Mouse (Mus musculus): ENCODE measurements around the gene Cela3b.
A peak's percentile ranks its signal among the peaks of the same experiment; 100 is the strongest.
"Not testable (repeated sequence)": the region's sequence is repeated elsewhere in the genome, so short reads cannot be mapped to it uniquely, and the experiment has no call there.

The Cela3b gene

GRCm38 (mm10) chr4:137417712-137418564, 12.4 kb downstream of the Cela3b start:
- DNase-seq (ENCODE audit: low spot score): no peak

- no peak for DNase-seq (ENCODE audit: low spot score)
Observed at GRCm38 (mm10) chr4:137414936-137415335, 15.4 kb downstream of the Cela3b start.

- not testable (repeated sequence) for DNase-seq (ENCODE audit: low spot score)
Observed at GRCm38 (mm10) chr4:137412185-137412709, 18.1 kb downstream of the Cela3b start.

- DNase-seq (ENCODE audit: low spot score): no peak
Observed at GRCm38 (mm10) chr4:137409691-137410090, 20.6 kb downstream of the Cela3b start, which contains the start of gene Cela3a. Cela3a (minus strand) TSS chr4:137409791.

- DNase-seq (ENCODE audit: low spot score): no peak
Observed at GRCm38 (mm10) chr4:137405571-137405970, 24.8 kb downstream of the Cela3b start.

GRCm38 (mm10) chr4:137396641-137397525, 33.5 kb downstream of the Cela3b start:
- DNase-seq (ENCODE audit: low spot score): peak; percentile 33

GRCm38 (mm10) chr4:137393378-137394135, 36.8 kb downstream of the Cela3b start:
- DNase-seq (ENCODE audit: low spot score): no peak

GRCm38 (mm10) chr4:137392874-137393273, 37.5 kb downstream of the Cela3b start:
- DNase-seq (ENCODE audit: low spot score): no peak

- DNase-seq (ENCODE audit: low spot score): no peak
Observed at GRCm38 (mm10) chr4:137391287-137391686, 39.1 kb downstream of the Cela3b start.

- no peak for DNase-seq (ENCODE audit: low spot score)
Observed at GRCm38 (mm10) chr4:137390196-137390595, 40.1 kb downstream of the Cela3b start.

GRCm38 (mm10) chr4:137388983-137389382, 41.4 kb downstream of the Cela3b start:
- DNase-seq (ENCODE audit: low spot score): no peak

GRCm38 (mm10) chr4:137388059-137388794, 42.1 kb downstream of the Cela3b start:
- DNase-seq (ENCODE audit: low spot score): peak; percentile 75

- no peak for DNase-seq (ENCODE audit: low spot score)
Observed at GRCm38 (mm10) chr4:137387482-137388058, 42.8 kb downstream of the Cela3b start.

GRCm38 (mm10) chr4:137380702-137381605, 49.4 kb downstream of the Cela3b start:
- no peak for DNase-seq (ENCODE audit: low spot score)

- DNase-seq (ENCODE audit: low spot score): no peak
Observed at GRCm38 (mm10) chr4:137379713-137380255, 50.6 kb downstream of the Cela3b start.

GRCm38 (mm10) chr4:137379085-137379484, 51.3 kb downstream of the Cela3b start:
- DNase-seq (ENCODE audit: low spot score): no peak

- DNase-seq (ENCODE audit: low spot score): no peak
Observed at GRCm38 (mm10) chr4:137377526-137378304, 52.6 kb downstream of the Cela3b start.

GRCm38 (mm10) chr4:137376778-137377177, 53.6 kb downstream of the Cela3b start:
- no peak for DNase-seq (ENCODE audit: low spot score)

Measured in urinary bladder, postnatal 25 days (tissue).